In the genomic region with DNA sequence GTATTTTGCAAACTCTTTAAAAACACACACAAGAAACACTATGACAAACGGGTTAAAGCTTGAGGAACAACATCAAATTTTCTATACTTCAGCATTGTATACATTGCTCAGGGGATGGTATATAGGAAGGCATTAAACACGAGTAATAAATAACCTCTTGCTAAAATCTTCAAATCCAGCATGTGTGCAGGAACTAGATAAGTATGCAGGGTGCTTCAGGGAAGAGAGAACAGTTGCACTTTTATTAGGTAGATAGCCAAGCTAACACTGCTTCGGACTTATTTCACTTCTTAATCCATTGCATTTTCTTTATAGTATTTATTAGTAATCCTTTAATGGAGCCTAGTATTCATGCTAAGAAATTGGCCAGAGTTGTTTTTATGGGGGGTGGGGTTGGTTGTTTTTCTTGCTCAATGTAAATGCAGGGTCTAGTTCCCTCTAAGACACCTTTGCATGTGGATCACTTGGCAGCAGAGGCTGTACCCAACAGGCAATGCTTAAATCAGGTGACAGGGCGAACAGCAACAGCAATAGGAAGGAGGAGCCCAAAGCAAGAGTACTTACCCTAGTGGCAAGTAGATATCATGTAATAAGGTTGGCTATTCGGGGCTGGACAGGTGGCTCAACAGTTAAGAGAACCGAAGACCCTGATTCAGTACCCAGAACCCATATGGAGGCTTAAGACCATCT, we compare ENCODE assay signal across 14 mouse cellular contexts.
"Had no signal": no experiment of that assay in that cellular context is flagged by ENCODE, and none has a peak within 500 bp of the region (broad histone marks: within the 10 kb centered on the region; RNA-seq: fewer than 3 reads in every experiment).

No protein-coding gene starts in this region.

- H3K9me3 ChIP-seq: midbrain, embryonic 13.5 days; midbrain, embryonic 15.5 days; neural tube, embryonic 12.5 days; stomach, embryonic 15.5 days had no signal

- ATAC-seq: midbrain, embryonic 13.5 days; midbrain, embryonic 15.5 days had no signal

- H3K4me3 ChIP-seq: midbrain, embryonic 13.5 days; midbrain, embryonic 15.5 days; neural tube, embryonic 12.5 days; stomach, embryonic 15.5 days had no signal

- H3K27ac ChIP-seq: midbrain, embryonic 13.5 days; midbrain, embryonic 15.5 days; neural tube, embryonic 12.5 days; stomach, embryonic 15.5 days; stomach, postnatal 0 days had no signal

- DNase-seq: lung, adult 18-20 months; lung, embryonic 14.5 days; lung, postnatal 10 days; lung, postnatal 4 days; right cerebral cortex, postnatal 14 days; thymus, adult 2 months; thymus, postnatal 25 days; thymus, postnatal 4 days had no signal

- H3K36me3 ChIP-seq: midbrain, embryonic 13.5 days; midbrain, embryonic 15.5 days; neural tube, embryonic 12.5 days; stomach, embryonic 15.5 days had no signal

- H3K9ac ChIP-seq: lung, embryonic 14.5 days; midbrain, embryonic 13.5 days; midbrain, embryonic 15.5 days; neural tube, embryonic 12.5 days; stomach, embryonic 15.5 days had no signal

- H3K4me2 ChIP-seq: lung, embryonic 14.5 days; midbrain, embryonic 11.5 days; midbrain, embryonic 13.5 days; midbrain, embryonic 15.5 days; neural tube, embryonic 12.5 days; stomach, embryonic 15.5 days had no signal

- H3K27me3 ChIP-seq: midbrain, embryonic 13.5 days; midbrain, embryonic 15.5 days; neural tube, embryonic 12.5 days; stomach, embryonic 15.5 days had no signal
